8 mouse cellular contexts compared by ENCODE assay signal in the genomic region with DNA sequence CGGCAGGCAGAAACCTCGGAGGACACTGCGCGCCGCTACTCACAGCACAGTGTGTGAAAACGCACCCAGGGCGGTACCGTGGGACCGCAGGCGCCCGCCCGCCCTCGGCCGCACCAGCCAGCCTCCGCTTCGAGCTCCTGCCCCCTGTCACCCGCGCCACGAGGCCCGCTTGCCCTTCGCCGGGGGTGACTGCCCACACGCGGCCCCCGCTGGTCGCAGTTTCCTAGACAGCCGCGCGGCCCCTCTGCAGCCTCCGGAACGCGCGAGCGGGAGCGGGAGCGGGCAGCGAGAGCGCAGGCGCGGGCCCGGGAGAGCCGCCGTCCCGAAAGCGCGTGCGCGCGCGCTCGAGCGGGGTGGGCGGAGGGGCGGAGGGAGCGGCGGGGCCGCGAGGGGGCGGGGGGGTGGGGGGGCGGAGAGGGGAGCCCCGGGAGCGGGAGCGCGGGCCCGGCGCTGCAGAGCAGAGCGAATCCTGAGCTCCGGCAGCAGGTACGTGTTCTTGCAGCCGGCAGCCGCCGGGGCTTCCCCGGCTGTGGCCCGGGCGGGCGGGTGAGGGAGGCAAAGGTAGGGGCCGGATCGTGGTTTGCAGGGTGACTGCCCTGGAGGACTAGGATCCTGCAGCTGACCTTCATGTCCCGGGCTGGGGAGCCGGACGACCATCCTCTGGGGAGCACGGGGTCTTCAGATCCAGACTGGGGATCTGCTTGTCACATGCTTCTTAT. TPM values are rescaled to one million over a fixed set of nuclear protein-coding genes. Genes with fewer than 3 reads are reported as not detected.
A peak's percentile ranks its signal among the peaks of the same experiment; 100 is the strongest.
DNase-seq lines count a peak whose midpoint lies in the region; ATAC-seq and TF ChIP-seq lines count a peak whose summit lies in the region.

TSS of gene Nrg4 (minus strand) at position 330 of the 719 bp plus-strand sequence.
TSS of gene Tmem266 (plus strand) at position 399 of the 719 bp plus-strand sequence.

- H3K4me2 ChIP-seq in intestine, embryonic 15.5 days (replicated peaks), result peak within 1 kb of the TSS; percentile 91
- H3K4me2 ChIP-seq in midbrain, embryonic 11.5 days, result peak within 1 kb of the TSS; percentile 74

- peak; percentile 86 for DNase-seq in ZHBTc4 (ENCODE audit: low read depth, low spot score)
- DNase-seq in gastrocnemius, postnatal 25 days, result peak; percentile 69
- DNase-seq in left cerebral cortex, postnatal 4 days, result peak; percentile 87
- peak; percentile 97 for DNase-seq in midbrain, embryonic 11.5 days (ENCODE audit: low spot score, missing footprints)

- no peaks in the 10 kb centered on the region for H3K9me3 ChIP-seq in intestine, embryonic 15.5 days
- no peaks in the 10 kb centered on the region for H3K9me3 ChIP-seq in midbrain, embryonic 11.5 days (ENCODE audit: control insufficient read depth, low read length)

- ATAC-seq in common myeloid progenitor, adult 5-6 weeks (replicated peaks; ENCODE audit: low read depth, poor library complexity, severe bottlenecking), result peak; percentile 55
- ATAC-seq in intestine, embryonic 15.5 days, result peak; percentile 95
- peak; percentile 92 for ATAC-seq in midbrain, embryonic 11.5 days (ENCODE audit: low FRiP score)
- no peak for ATAC-seq in monocyte, adult 5-6 weeks (replicated peaks; ENCODE audit: insufficient number of reproducible peaks, low FRiP score, low TSS enrichment, poor library complexity, severe bottlenecking)

- H3K4me1 ChIP-seq in intestine, embryonic 15.5 days (replicated peaks), result peaks cover 4% of the 10 kb centered on the region; the same call in 1 of the 2 replicates
- H3K4me1 ChIP-seq in midbrain, embryonic 11.5 days (ENCODE audit: control insufficient read depth, insufficient read depth, low read length), result peaks cover 4% of the 10 kb centered on the region; the same call in 1 of the 2 replicates
- no peaks in the 10 kb centered on the region for H3K4me1 ChIP-seq in small intestine, adult 2 months (ENCODE audit: control insufficient read depth, insufficient read depth, insufficient read length, low read length)

- peak within 1 kb of the TSS; percentile 78 for H3K4me3 ChIP-seq in intestine, embryonic 15.5 days (replicated peaks)
- H3K4me3 ChIP-seq in midbrain, embryonic 11.5 days (ENCODE audit: low read depth, low read length), result peak within 1 kb of the TSS; percentile 55
- peak within 1 kb of the TSS; percentile 90 for H3K4me3 ChIP-seq in small intestine, adult 2 months (ENCODE audit: low read depth, low read length)

- intact Hi-C loops in left cerebral cortex, postnatal 4 days (cut with DNase I), result loop anchor here (5.0 kb wide), 1 partner anchor 66 kb away; no protein-coding TSS in a partner anchor

- no peak for TF ChIP-seq POLR2A in small intestine, adult 2 months (IDR thresholded peaks at IDR 0.05; ENCODE audit: low read depth, low read length)

- H3K27ac ChIP-seq in intestine, embryonic 15.5 days, result no peak within 1 kb of the TSS
- no peak within 1 kb of the TSS for H3K27ac ChIP-seq in midbrain, embryonic 11.5 days (ENCODE audit: low read depth, low read length)
- no peak within 1 kb of the TSS for H3K27ac ChIP-seq in small intestine, adult 2 months (ENCODE audit: insufficient read depth, low read depth, low read length)

- H3K27me3 ChIP-seq in intestine, embryonic 15.5 days (replicated peaks), result peaks cover 20% of the 10 kb centered on the region
- peaks cover 15% of the 10 kb centered on the region for H3K27me3 ChIP-seq in midbrain, embryonic 11.5 days (ENCODE audit: control insufficient read depth, insufficient read depth, low read length)
- no peaks in the 10 kb centered on the region for H3K27me3 ChIP-seq in small intestine, adult 2 months (ENCODE audit: control insufficient read depth, insufficient read depth, low read length)

- no peak for TF ChIP-seq CTCF in small intestine, adult 2 months (IDR thresholded peaks at IDR 0.05; ENCODE audit: extremely low read depth, insufficient read length, insufficient replicate concordance, low read depth, low read length)

- WGBS in intestine, embryonic 15.5 days, result under 1% methylated on average over 62 of the region's 82 CpGs
- WGBS in midbrain, embryonic 11.5 days, result under 1% methylated on average over 59 of the region's 82 CpGs
- under 1% methylated on average over 65 of the region's 82 CpGs for WGBS in small intestine, adult 2 months

- no peaks in the 10 kb centered on the region for H3K36me3 ChIP-seq in intestine, embryonic 15.5 days
- H3K36me3 ChIP-seq in midbrain, embryonic 11.5 days (ENCODE audit: control insufficient read depth, insufficient read depth, low read length), result no peaks in the 10 kb centered on the region
- H3K36me3 ChIP-seq in small intestine, adult 2 months (ENCODE audit: control insufficient read depth, insufficient read depth, low read length), result no peaks in the 10 kb centered on the region

- peak within 1 kb of the TSS; percentile 71 for H3K9ac ChIP-seq in intestine, embryonic 15.5 days
- peak within 1 kb of the TSS; percentile 72 for H3K9ac ChIP-seq in midbrain, embryonic 11.5 days (ENCODE audit: low read length)

RNA-seq across cellular contexts. Expression of gene Nrg4, which starts in this region (rescaled TPM):
- total RNA-seq in common myeloid progenitor, adult 5-6 weeks (2017), result 2.4 and 4.6 TPM in 2 replicates
- total RNA-seq in gastrocnemius, postnatal 25 days (2021), result 1 to 10 TPM in 1 of 2 experiments, not detected in 1; 1.3 TPM
- polyA plus RNA-seq in intestine, embryonic 15.5 days (2015; fragmentation: Nextera tagmentation; extraction: Ambion mirVana), result 1.1 TPM in 2 replicates
- total RNA-seq in left cerebral cortex, postnatal 4 days (2021), result under 1 TPM; 0.54 to 0.82 TPM
- polyA plus RNA-seq in midbrain, embryonic 11.5 days (2014; fragmentation: Nextera tagmentation; extraction: Ambion mirVana), result 0.86 and 1.2 TPM in 2 replicates
- polyA plus RNA-seq in small intestine, adult 2 months (2012; rRNA removed), result 1.5 and 1.9 TPM in 2 replicates
- 1.4 to 4.7 TPM in 2 of 3 replicates, not detected in the other for total RNA-seq in monocyte, adult 5-6 weeks (2017)

RNA-seq across cellular contexts. Expression of gene Tmem266, which starts in this region (rescaled TPM):
- total RNA-seq in common myeloid progenitor, adult 5-6 weeks (2017), result not detected in 2 replicates
- total RNA-seq in gastrocnemius, postnatal 25 days (2021), result under 1 TPM; 0.59 to 0.70 TPM
- 0.81 and 1.3 TPM in 2 replicates for polyA plus RNA-seq in intestine, embryonic 15.5 days (2015; fragmentation: Nextera tagmentation; extraction: Ambion mirVana)
- total RNA-seq in left cerebral cortex, postnatal 4 days (2021), result 10 to 100 TPM; 10.8 to 10.9 TPM
- polyA plus RNA-seq in midbrain, embryonic 11.5 days (2014; fragmentation: Nextera tagmentation; extraction: Ambion mirVana), result 0.48 and 0.57 TPM in 2 replicates
- 0.95 and 1.3 TPM in 2 replicates for polyA plus RNA-seq in small intestine, adult 2 months (2012; rRNA removed)
- not detected in 3 replicates for total RNA-seq in monocyte, adult 5-6 weeks (2017)

Comparison
In these comparisons a context has a peak if more than half of its experiments do, and no peak if none do; other contexts are left out.
1. RNA of gene Tmem266 (total RNA-seq): 10.8 to 10.9 TPM in left cerebral cortex, postnatal 4 days; 0.59 to 0.70 TPM in gastrocnemius, postnatal 25 days, not detected in common myeloid progenitor, adult 5-6 weeks and not detected in monocyte, adult 5-6 weeks; every median in the first group is over 4 times any median in the second.
2. Peak in every context shown above with its lines, with median percentiles within 50 percentile points of each other: DNase-seq and H3K4me3 ChIP-seq.